Mouse (Mus musculus): ENCODE results near the gene Atp6v1b1. TPM values are rescaled to one million over a fixed set of nuclear protein-coding genes. Genes with fewer than 3 reads are reported as not detected.

The Atp6v1b1 gene
- polyA plus RNA-seq (2015; fragmentation: Nextera tagmentation; extraction: Ambion mirVana), result 0.14 TPM in 1 of 2 replicates, not detected in the other

DNA sequence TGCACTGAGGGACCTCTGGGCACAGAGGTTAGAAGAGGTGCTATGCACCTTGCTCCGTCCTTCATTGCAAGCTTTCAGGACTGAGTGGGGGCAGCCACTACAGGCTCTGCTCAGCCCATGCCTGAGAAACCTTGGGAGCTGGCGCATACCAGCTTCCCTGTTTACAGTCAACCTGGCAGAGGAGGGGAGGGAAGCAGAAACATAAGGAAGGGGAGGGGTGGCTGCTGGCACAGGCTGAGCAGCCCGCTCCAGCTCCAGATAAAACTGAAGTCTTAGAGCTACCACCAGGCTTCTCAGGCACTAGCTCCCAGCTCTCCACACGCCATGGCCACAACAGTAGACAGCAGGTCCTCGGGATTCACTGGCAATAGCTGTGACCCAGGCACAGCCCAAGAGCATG, at the start of gene Atp6v1b1:
Gene Atp6v1b1 (plus strand): TSS at position 230 of the 400 bp plus-strand sequence.
- H3K4me3 ChIP-seq (ENCODE audit: low read length), result no peak within 1 kb of the TSS
- H3K9ac ChIP-seq (ENCODE audit: low read depth, low read length), result no peak within 1 kb of the TSS
- H3K9me3 ChIP-seq (ENCODE audit: control insufficient read depth, low read length), result no peaks in the 10 kb centered on the region
- H3K36me3 ChIP-seq (ENCODE audit: control insufficient read depth, insufficient read depth, low read length), result no peaks in the 10 kb centered on the region
- no peaks in the 10 kb centered on the region for H3K4me1 ChIP-seq (ENCODE audit: control insufficient read depth, insufficient read depth, low read depth, low read length)
- no peak for ATAC-seq
- WGBS, result 48% methylated on average over 5 of the region's 5 CpGs
- no peaks in the 10 kb centered on the region; the same call in 1 of the 2 replicates for H3K27me3 ChIP-seq (replicated peaks; ENCODE audit: control insufficient read depth, insufficient read depth, low read length)
- no peak within 1 kb of the TSS for H3K4me2 ChIP-seq (ENCODE audit: low read length)
- H3K27ac ChIP-seq (ENCODE audit: low read depth, low read length), result no peak within 1 kb of the TSS

GRCm38 (mm10) chr6:83693835-83694234, 49.0 kb upstream of the Atp6v1b1 start:
- Histone ChIP-seq H3K27ac (ENCODE audit: low read depth, low read length) (no peak overlapping the region), H3K36me3 (ENCODE audit: control insufficient read depth, insufficient read depth, low read length) (no peaks in the 10 kb centered on the region), H3K4me1 (ENCODE audit: control insufficient read depth, insufficient read depth, low read depth, low read length) (no peaks in the 10 kb centered on the region), H3K4me3 (ENCODE audit: low read length) (no peak overlapping the region), H3K9ac (ENCODE audit: low read depth, low read length) (no peak overlapping the region), H3K4me2 (ENCODE audit: low read length) (no peak overlapping the region), H3K27me3 (replicated peaks; ENCODE audit: control insufficient read depth, insufficient read depth, low read length) (peaks cover 86% of the 10 kb centered on the region), H3K9me3 (ENCODE audit: control insufficient read depth, low read length) (no peaks in the 10 kb centered on the region)
- WGBS, result 0% methylated on average over 9 of the region's 9 CpGs
- ATAC-seq, result no peak

GRCm38 (mm10) chr6:83695731-83696130, 47.1 kb upstream of the Atp6v1b1 start:
- H3K9me3 ChIP-seq (ENCODE audit: control insufficient read depth, low read length), result no peaks in the 10 kb centered on the region
- no peak overlapping the region for H3K4me2 ChIP-seq (ENCODE audit: low read length)
- H3K9ac ChIP-seq (ENCODE audit: low read depth, low read length), result no peak overlapping the region
- WGBS, result 9% methylated on average over 3 of the region's 3 CpGs
- H3K4me1 ChIP-seq (ENCODE audit: control insufficient read depth, insufficient read depth, low read depth, low read length), result no peaks in the 10 kb centered on the region
- peaks cover 89% of the 10 kb centered on the region for H3K27me3 ChIP-seq (replicated peaks; ENCODE audit: control insufficient read depth, insufficient read depth, low read length)
- no peaks in the 10 kb centered on the region for H3K36me3 ChIP-seq (ENCODE audit: control insufficient read depth, insufficient read depth, low read length)
- H3K4me3 ChIP-seq (ENCODE audit: low read length), result no peak overlapping the region
- no peak overlapping the region for H3K27ac ChIP-seq (ENCODE audit: low read depth, low read length)
- ATAC-seq, result no peak

- no peak for ATAC-seq
- Histone ChIP-seq H3K4me2 (ENCODE audit: low read length) (no peak overlapping the region), H3K36me3 (ENCODE audit: control insufficient read depth, insufficient read depth, low read length) (no peaks in the 10 kb centered on the region), H3K4me1 (ENCODE audit: control insufficient read depth, insufficient read depth, low read depth, low read length) (no peaks in the 10 kb centered on the region), H3K27ac (ENCODE audit: low read depth, low read length) (no peak overlapping the region), H3K9ac (ENCODE audit: low read depth, low read length) (no peak overlapping the region), H3K9me3 (ENCODE audit: control insufficient read depth, low read length) (no peaks in the 10 kb centered on the region), H3K4me3 (ENCODE audit: low read length) (no peak overlapping the region), H3K27me3 (replicated peaks; ENCODE audit: control insufficient read depth, insufficient read depth, low read length) (peaks cover 84% of the 10 kb centered on the region)
- WGBS, result 2% methylated on average over 7 of the region's 7 CpGs
Observed at GRCm38 (mm10) chr6:83696684-83697083, 46.1 kb upstream of the Atp6v1b1 start.

GRCm38 (mm10) chr6:83697932-83698331, 44.9 kb upstream of the Atp6v1b1 start:
- Histone ChIP-seq H3K27me3 (replicated peaks; ENCODE audit: control insufficient read depth, insufficient read depth, low read length) (peaks cover 75% of the 10 kb centered on the region), H3K27ac (ENCODE audit: low read depth, low read length) (no peak overlapping the region), H3K36me3 (ENCODE audit: control insufficient read depth, insufficient read depth, low read length) (no peaks in the 10 kb centered on the region), H3K4me3 (ENCODE audit: low read length) (no peak overlapping the region), H3K4me2 (ENCODE audit: low read length) (no peak overlapping the region), H3K9ac (ENCODE audit: low read depth, low read length) (no peak overlapping the region), H3K4me1 (ENCODE audit: control insufficient read depth, insufficient read depth, low read depth, low read length) (no peaks in the 10 kb centered on the region), H3K9me3 (ENCODE audit: control insufficient read depth, low read length) (no peaks in the 10 kb centered on the region)
- no peak for ATAC-seq
- 3% methylated on average over 8 of the region's 8 CpGs for WGBS

DNA sequence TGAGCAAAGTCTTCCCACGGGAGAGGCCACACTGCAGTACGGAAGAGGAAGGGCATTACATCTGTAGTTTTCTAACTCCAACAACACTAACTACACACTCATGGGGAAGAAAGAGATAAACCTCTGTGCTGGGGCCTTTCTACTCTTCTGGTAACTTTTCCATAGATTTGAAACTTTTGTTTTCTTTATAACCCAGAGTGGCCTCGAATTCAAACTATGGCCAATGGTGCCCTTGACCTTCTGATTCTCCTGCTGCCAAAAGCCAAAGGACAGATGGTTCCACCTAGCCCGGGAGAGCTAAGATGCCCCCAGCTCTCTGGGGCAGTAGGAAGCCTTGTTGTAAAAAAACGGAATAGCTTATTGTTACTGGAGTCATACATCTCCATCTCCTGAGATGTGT, 42.8 kb upstream of the Atp6v1b1 start:
- no peak for ATAC-seq
- 6% methylated on average over 5 of the region's 5 CpGs for WGBS
- Histone ChIP-seq H3K36me3 (ENCODE audit: control insufficient read depth, insufficient read depth, low read length) (no peaks in the 10 kb centered on the region), H3K9ac (ENCODE audit: low read depth, low read length) (no peak overlapping the region), H3K27me3 (replicated peaks; ENCODE audit: control insufficient read depth, insufficient read depth, low read length) (peaks cover 71% of the 10 kb centered on the region), H3K4me3 (ENCODE audit: low read length) (no peak overlapping the region), H3K27ac (ENCODE audit: low read depth, low read length) (no peak overlapping the region), H3K4me2 (ENCODE audit: low read length) (no peak overlapping the region), H3K9me3 (ENCODE audit: control insufficient read depth, low read length) (no peaks in the 10 kb centered on the region), H3K4me1 (ENCODE audit: control insufficient read depth, insufficient read depth, low read depth, low read length) (no peaks in the 10 kb centered on the region)

- H3K36me3 ChIP-seq (ENCODE audit: control insufficient read depth, insufficient read depth, low read length), result no peaks in the 10 kb centered on the region
- no peak overlapping the region for H3K4me2 ChIP-seq (ENCODE audit: low read length)
- H3K27me3 ChIP-seq (replicated peaks; ENCODE audit: control insufficient read depth, insufficient read depth, low read length), result peaks cover 70% of the 10 kb centered on the region
- ATAC-seq, result no peak
- H3K4me3 ChIP-seq (ENCODE audit: low read length), result no peak overlapping the region
- H3K4me1 ChIP-seq (ENCODE audit: control insufficient read depth, insufficient read depth, low read depth, low read length), result no peaks in the 10 kb centered on the region
- H3K27ac ChIP-seq (ENCODE audit: low read depth, low read length), result no peak overlapping the region
- no peak overlapping the region for H3K9ac ChIP-seq (ENCODE audit: low read depth, low read length)
- H3K9me3 ChIP-seq (ENCODE audit: control insufficient read depth, low read length), result no peaks in the 10 kb centered on the region
- WGBS, result under 1% methylated on average over 11 of the region's 11 CpGs
Observed at GRCm38 (mm10) chr6:83701001-83701400, 41.8 kb upstream of the Atp6v1b1 start.

DNA sequence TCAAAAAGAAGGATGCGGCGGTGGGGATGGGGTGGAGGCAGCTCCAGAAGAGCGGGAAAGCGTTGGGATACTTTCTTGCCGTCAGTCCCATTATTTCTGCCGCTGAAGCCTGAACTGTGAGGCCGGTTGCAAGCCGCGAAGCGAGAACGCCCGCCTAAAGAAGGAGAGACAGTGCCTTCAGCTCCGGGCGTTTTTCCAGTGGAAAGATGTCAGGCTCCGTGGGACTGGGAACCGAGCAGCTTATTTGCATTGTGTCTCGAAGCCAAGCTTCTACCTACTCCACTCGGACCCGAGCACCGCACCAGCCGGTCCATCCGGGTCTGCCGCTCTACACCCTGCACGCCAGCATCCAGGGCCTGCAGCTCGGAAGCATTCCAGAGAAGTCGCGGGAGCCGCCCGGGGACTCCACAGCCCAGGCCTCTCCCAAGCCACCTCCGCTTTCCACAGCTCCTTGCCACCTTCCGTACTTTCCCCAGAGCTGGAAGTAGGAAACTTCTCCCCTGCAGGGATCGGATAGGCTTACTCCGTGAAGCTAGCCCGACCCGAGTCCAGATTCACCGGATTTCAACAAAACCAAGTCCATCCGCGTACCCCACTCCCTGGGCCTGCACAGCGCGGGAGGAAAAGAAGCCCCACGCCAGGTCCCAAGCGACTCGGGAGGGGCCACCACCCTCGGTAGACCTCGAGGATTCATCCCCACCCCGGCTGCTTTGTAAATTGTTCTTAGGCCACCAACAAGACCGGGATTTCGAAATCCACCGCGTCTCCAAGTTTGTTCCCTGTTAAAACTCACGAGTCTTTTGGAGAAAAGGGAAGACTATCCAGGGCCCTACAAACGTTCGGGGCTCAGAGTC, 40.4 kb upstream of the Atp6v1b1 start:
- no peak for ATAC-seq
- no peak overlapping the region for H3K9ac ChIP-seq (ENCODE audit: low read depth, low read length)
- H3K36me3 ChIP-seq (ENCODE audit: control insufficient read depth, insufficient read depth, low read length), result no peaks in the 10 kb centered on the region
- under 1% methylated on average over 53 of the region's 53 CpGs for WGBS
- no peaks in the 10 kb centered on the region for H3K4me1 ChIP-seq (ENCODE audit: control insufficient read depth, insufficient read depth, low read depth, low read length)
- H3K27me3 ChIP-seq (replicated peaks; ENCODE audit: control insufficient read depth, insufficient read depth, low read length), result peaks cover 70% of the 10 kb centered on the region
- no peak overlapping the region for H3K4me3 ChIP-seq (ENCODE audit: low read length)
- H3K27ac ChIP-seq (ENCODE audit: low read depth, low read length), result no peak overlapping the region
- no peaks in the 10 kb centered on the region for H3K9me3 ChIP-seq (ENCODE audit: control insufficient read depth, low read length)
- H3K4me2 ChIP-seq (ENCODE audit: low read length), result no peak overlapping the region

- no peak overlapping the region for H3K4me2 ChIP-seq (ENCODE audit: low read length)
- no peaks in the 10 kb centered on the region for H3K36me3 ChIP-seq (ENCODE audit: control insufficient read depth, insufficient read depth, low read length)
- H3K9ac ChIP-seq (ENCODE audit: low read depth, low read length), result no peak overlapping the region
- H3K4me3 ChIP-seq (ENCODE audit: low read length), result no peak overlapping the region
- WGBS, result under 1% methylated on average over 27 of the region's 27 CpGs
- H3K9me3 ChIP-seq (ENCODE audit: control insufficient read depth, low read length), result no peaks in the 10 kb centered on the region
- no peaks in the 10 kb centered on the region for H3K4me1 ChIP-seq (ENCODE audit: control insufficient read depth, insufficient read depth, low read depth, low read length)
- H3K27ac ChIP-seq (ENCODE audit: low read depth, low read length), result no peak overlapping the region
- no peak for ATAC-seq
- H3K27me3 ChIP-seq (replicated peaks; ENCODE audit: control insufficient read depth, insufficient read depth, low read length), result peaks cover 70% of the 10 kb centered on the region
Observed at GRCm38 (mm10) chr6:83703000-83703721, 39.6 kb upstream of the Atp6v1b1 start.
